Mouse (Mus musculus) neural tube, embryonic 14.5 days (tissue): ENCODE data around the gene Il17c. TPM values are rescaled to one million over a fixed set of nuclear protein-coding genes. Genes with fewer than 3 reads are reported as not detected.

ENCODE experiments used
- ATAC-seq: fragments of 200-750 bp; cut with Nextera tagmentation; 2 replicates; pipeline ENCODE4 v1.8.0; 2017; ENCODE audit warnings: low read depth, mild to moderate bottlenecking, moderate TSS enrichment, moderate library complexity
- H3K27ac ChIP-seq: fragments of 300-500 bp; sonication (generic); 2 replicates; pipeline ENCODE4 v1.5.1; 2014; ENCODE audit warnings: low read depth, mild to moderate bottlenecking, control low read depth, low read length, moderate library complexity, mixed read lengths
- H3K27me3 ChIP-seq: fragments of 300-500 bp; sonication (generic); 2 replicates; pipeline ENCODE4 v1.6.1; 2014; ENCODE audit warnings: low read length; ENCODE audit not compliant: control insufficient read depth, insufficient read depth
- H3K36me3 ChIP-seq: fragments of 300-500 bp; sonication (generic); 2 replicates; pipeline ENCODE4 v1.6.1; 2014; ENCODE audit warnings: low read length, mixed read lengths; ENCODE audit not compliant: control insufficient read depth, insufficient read depth
- H3K4me1 ChIP-seq: fragments of 300-500 bp; sonication (generic); 2 replicates; pipeline ENCODE4 v1.6.1; 2014; ENCODE audit warnings: low read length; ENCODE audit not compliant: control insufficient read depth, insufficient read depth
- H3K4me2 ChIP-seq: fragments of 300-500 bp; sonication (generic); 2 replicates; pipeline ENCODE4 v1.6.1; 2014; ENCODE audit warnings: mild to moderate bottlenecking, low read depth, low read length, control low read depth
- H3K4me3 ChIP-seq: fragments of 300-500 bp; sonication (generic); 2 replicates; pipeline ENCODE4 v1.5.1; 2014; ENCODE audit warnings: low read depth, low read length, control low read depth, mixed read lengths
- H3K9ac ChIP-seq: fragments of 300-500 bp; sonication (generic); replicated peaks from 2 replicates; pipeline ENCODE4 v1.6.1; 2014; ENCODE audit warnings: low read depth, mild to moderate bottlenecking, control low read depth, low read length, mixed read lengths
- H3K9me3 ChIP-seq: fragments of 300-500 bp; sonication (generic); 2 replicates; pipeline ENCODE4 v1.6.1; 2016; ENCODE audit warnings: low read length; ENCODE audit not compliant: control insufficient read depth
- WGBS: fragments of 180-500 bp; shearing (Covaris S2); extraction: QIAGEN DNeasy Blood & Tissue Kit; methylation state at CpG from one replicate; pipeline ENCODE4 v1.1.7; 2014; 5-methylcytosine and 5-hydroxymethylcytosine counted together
- microRNA-seq: library from miRNA; unstranded; fragments of <30 nt; microRNA quantifications from one replicate; pipeline ENCODE4, GENCODE M21; 2016
- polyA plus RNA-seq: library from polyadenylated mRNA; unstranded; fragments of >200 nt; fragmentation: Nextera tagmentation; extraction: Ambion mirVana; gene quantifications from 2 replicates; pipeline ENCODE4 v1.2.1, GENCODE M21; 2014

Il17c gene
- polyA plus RNA-seq, 1 experiment from 2014 or later, result not detected

GRCm38 (mm10) chr8:122470691-122471090 is 48.9 kb downstream of the Il17c start:
- no peak overlapping the region for H3K4me2 ChIP-seq
- H3K36me3 ChIP-seq, result peaks cover 12% of the 10 kb centered on the region
- no peak overlapping the region for H3K9ac ChIP-seq
- no peaks in the 10 kb centered on the region for H3K9me3 ChIP-seq
- no peak overlapping the region for H3K4me3 ChIP-seq
- H3K27me3 ChIP-seq, result no peaks in the 10 kb centered on the region
- no peak overlapping the region for H3K27ac ChIP-seq
- 83% methylated on average over 5 of the region's 5 CpGs for WGBS
- no peak for ATAC-seq
- peaks cover 9% of the 10 kb centered on the region for H3K4me1 ChIP-seq

Small RNAs within 50 kb of the gene (microRNA-seq; reads per million reads assigned to microRNA genes)
- not detected for gene Gm24366

Other genes with a start within 250 kb of the Il17c start
- 1.2 and 1.4 TPM in 2 replicates for gene Zfpm1, start 139.9 kb upstream of the Il17c start, polyA plus RNA-seq
- not detected in 2 replicates for gene Trhr2, start 61.3 kb upstream of the Il17c start, polyA plus RNA-seq
- gene Zc3h18, start 45.4 kb upstream of the Il17c start, polyA plus RNA-seq, result 20.4 and 25.9 TPM in 2 replicates
- gene Cyba, start 10.9 kb downstream of the Il17c start, polyA plus RNA-seq, result 23.9 and 38.9 TPM in 2 replicates
- gene Mvd, start 21.4 kb downstream of the Il17c start, polyA plus RNA-seq, result 61.0 and 61.7 TPM in 2 replicates
- not detected in 2 replicates for gene Snai3, start 38.7 kb downstream of the Il17c start, polyA plus RNA-seq
- 28.5 and 31.0 TPM in 2 replicates for gene Rnf166, start 54.0 kb downstream of the Il17c start, polyA plus RNA-seq
- gene Ctu2, start 54.1 kb downstream of the Il17c start, polyA plus RNA-seq, result 67.6 and 74.5 TPM in 2 replicates
- gene Piezo1, start 129.3 kb downstream of the Il17c start, polyA plus RNA-seq, result 1.2 and 3.0 TPM in 2 replicates
- 4.7 TPM in 2 replicates for gene Cdt1, start 146.0 kb downstream of the Il17c start, polyA plus RNA-seq
- gene Aprt, start 154.9 kb downstream of the Il17c start, polyA plus RNA-seq, result 170 and 179 TPM in 2 replicates
- 6.9 and 7.1 TPM in 2 replicates for gene Galns, start 189.4 kb downstream of the Il17c start, polyA plus RNA-seq
- gene Trappc2l, start 189.6 kb downstream of the Il17c start, polyA plus RNA-seq, result 119 and 150 TPM in 2 replicates
- not detected in 2 replicates for gene Pabpn1l, start 200.7 kb downstream of the Il17c start, polyA plus RNA-seq